Mouse (Mus musculus) liver, embryonic 14.5 days (tissue): ENCODE measurements at regions not wholly inside any gene's neighbourhood (a gene's known extent, or its start where the extent isn't known, plus 50 kb on each side); places are given as distances from the start of the nearest gene placed in this dataset.

ENCODE experiments used
- ATAC-seq: fragments of 200-750 bp; cut with Nextera tagmentation; 2 replicates; pipeline ENCODE4 v1.8.0; 2017; ENCODE audit warnings: moderate number of reproducible peaks, mild to moderate bottlenecking, moderate library complexity; ENCODE audit not compliant: insufficient read depth
- DNase-seq, 3 experiments: peaks; one replicate each; pipeline ENCODE4 v3.0.0-alpha.2; 2012 to 2013; ENCODE audit warnings: low read depth in 3 of 3, low spot score in 3 of 3
- H3K27ac ChIP-seq: fragments of 300-500 bp; sonication (generic); 2 replicates; pipeline ENCODE4 v1.5.1; 2014; ENCODE audit warnings: moderate library complexity, mild to moderate bottlenecking, control low read depth, inconsistent platforms
- H3K27me3 ChIP-seq: fragments of 300-500 bp; sonication (generic); 2 replicates; pipeline ENCODE4 v1.6.1; 2014; ENCODE audit warnings: mild to moderate bottlenecking, low read length, moderate library complexity; ENCODE audit not compliant: control insufficient read depth, insufficient read depth
- H3K36me3 ChIP-seq: fragments of 300-500 bp; sonication (generic); replicated peaks from 2 replicates; pipeline ENCODE4 v1.6.1; 2014; ENCODE audit warnings: low read depth; ENCODE audit not compliant: control insufficient read depth, insufficient read depth
- H3K4me1 ChIP-seq, 2 experiments: fragments of 200-500 bp in 1 of 2; fragments of 300-500 bp in 1 of 2; sonication (generic) in 1 of 2; replicated peaks; 2 replicates each; pipeline ENCODE4 v1.6.1; 2012 to 2014; ENCODE audit warnings: antibody characterized with exemption in 1 of 2, inconsistent platforms in 1 of 2, low read length in 1 of 2; ENCODE audit not compliant: control insufficient read depth in 2 of 2, insufficient read depth in 2 of 2
- H3K4me2 ChIP-seq: fragments of 300-500 bp; sonication (generic); 2 replicates; pipeline ENCODE4 v1.6.1; 2014; ENCODE audit warnings: low read depth, mild to moderate bottlenecking, control low read depth, moderate library complexity
- H3K4me3 ChIP-seq, 2 experiments: fragments of 200-500 bp in 1 of 2; fragments of 300-500 bp in 1 of 2; sonication (generic) in 1 of 2; 2 replicates each; pipeline ENCODE4 v1.5.1; 2012 to 2014; ENCODE audit warnings: low read depth in 2 of 2, low read length in 2 of 2, mild to moderate bottlenecking in 2 of 2, control low read depth in 1 of 2, inconsistent platforms in 1 of 2, moderate library complexity in 1 of 2; ENCODE audit not compliant: insufficient read depth in 1 of 2
- H3K9ac ChIP-seq: fragments of 300-500 bp; sonication (generic); replicated peaks from 2 replicates; pipeline ENCODE4 v1.6.1; 2014; ENCODE audit warnings: mild to moderate bottlenecking, control low read depth, moderate library complexity
- H3K9me3 ChIP-seq: fragments of 300-500 bp; sonication (generic); 2 replicates; pipeline ENCODE4 v1.6.1; 2016; ENCODE audit warnings: low read length, mixed read lengths; ENCODE audit not compliant: control insufficient read depth
- CTCF ChIP-seq: IDR thresholded peaks from 2 replicates; pipeline ENCODE4 v1.5.1; 2016; ENCODE audit warnings: antibody characterized with exemption, low read depth, control low read depth
- EP300 ChIP-seq: IDR thresholded peaks from 2 replicates; pipeline ENCODE4 v1.6.1; 2016; ENCODE audit warnings: antibody characterized with exemption, low read depth
- WGBS: fragments of 180-500 bp; shearing (Covaris S2); extraction: QIAGEN DNeasy Blood & Tissue Kit; methylation state at CpG from one replicate; pipeline ENCODE4 v1.1.7; 2014; ENCODE audit not compliant: insufficient replicate concordance; 5-methylcytosine and 5-hydroxymethylcytosine counted together

DNA sequence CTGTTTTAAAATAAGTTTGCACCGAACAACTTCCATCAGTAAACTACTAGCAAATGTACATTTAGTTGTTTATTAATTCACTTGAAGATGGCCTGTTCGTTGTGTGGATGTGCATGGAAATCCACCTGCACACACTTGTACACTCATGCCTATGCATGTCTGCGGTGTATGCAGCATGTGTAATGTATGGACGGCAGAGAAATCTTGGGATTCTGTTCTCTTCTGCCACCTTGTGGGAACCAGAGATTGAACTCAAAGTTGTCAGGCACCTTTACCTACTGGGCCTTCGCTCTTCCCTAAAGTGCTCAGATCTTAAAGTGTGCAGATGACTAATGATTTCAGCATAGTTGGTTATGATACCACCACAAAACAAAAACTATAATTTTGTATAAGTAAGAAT is 137.4 kb downstream of the Kitl start:
- H3K27ac ChIP-seq: no peak overlapping the region
- H3K4me1 ChIP-seq: no peaks in the 10 kb centered on the region
- H3K36me3 ChIP-seq: no peaks in the 10 kb centered on the region
- H3K4me2 ChIP-seq: no peak overlapping the region
- 47% methylated on average over 5 of the region's 5 CpGs for WGBS
- ATAC-seq (no peak), DNase-seq (no peak)
- no peak overlapping the region for H3K4me3 ChIP-seq
- TF ChIP-seq CTCF (peak; percentile 30; the same call in 1 of the 2 replicates), EP300 (no peak)
- no peaks in the 10 kb centered on the region for H3K9me3 ChIP-seq
- no peak overlapping the region for H3K9ac ChIP-seq
- H3K27me3 ChIP-seq: no peaks in the 10 kb centered on the region

DNA sequence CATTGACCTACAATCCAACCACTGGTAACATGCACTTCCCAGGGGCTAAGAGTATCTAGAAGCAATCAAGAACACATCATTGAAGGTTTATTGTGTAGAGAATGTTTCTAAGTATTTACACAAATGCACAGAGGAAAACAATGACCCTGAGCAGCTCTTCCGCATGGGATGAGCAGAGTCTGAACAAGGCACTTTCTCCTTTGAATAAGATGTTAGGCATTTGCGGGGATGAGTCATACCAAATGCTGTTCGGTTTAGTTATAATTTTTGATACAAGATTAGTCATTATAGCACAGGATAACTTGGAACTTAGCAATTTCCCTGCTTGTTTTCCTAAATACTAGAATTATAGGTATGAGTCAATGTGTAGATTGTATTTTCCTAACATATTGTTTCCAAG is 137.9 kb downstream of the Kitl start:
- TF ChIP-seq EP300: no peak
- TF ChIP-seq CTCF: no peak
- DNase-seq: no peak
- Histone ChIP-seq H3K4me3 (no peak overlapping the region), H3K9me3 (no peaks in the 10 kb centered on the region), H3K4me2 (no peak overlapping the region), H3K36me3 (no peaks in the 10 kb centered on the region), H3K27ac (no peak overlapping the region), H3K27me3 (no peaks in the 10 kb centered on the region), H3K4me1 (no peaks in the 10 kb centered on the region), H3K9ac (no peak overlapping the region)
- no peak for ATAC-seq
- 71% methylated on average over 3 of the region's 3 CpGs for WGBS

DNA sequence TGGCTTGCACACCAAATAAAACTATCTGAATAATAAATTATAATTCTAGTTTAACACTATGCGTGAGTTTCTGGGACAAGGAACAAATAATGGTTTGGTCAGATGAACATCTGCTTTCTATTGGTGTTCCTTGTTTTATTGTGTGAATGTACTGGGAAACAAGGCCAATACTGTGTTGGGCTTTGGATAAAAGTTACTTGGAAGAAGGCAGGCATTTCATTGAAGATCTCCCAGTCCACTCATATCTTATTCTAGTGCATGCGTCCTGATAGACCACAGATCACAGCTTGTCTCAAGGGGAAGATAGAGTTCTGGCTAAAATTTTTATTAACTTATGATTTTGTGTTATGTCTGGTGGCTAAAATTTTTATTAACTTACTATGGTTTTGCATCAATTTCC is 140.1 kb downstream of the Kitl start:
- DNase-seq: no peak
- no peak for TF ChIP-seq EP300
- no peak for TF ChIP-seq CTCF
- Histone ChIP-seq H3K27ac (no peak overlapping the region), H3K9me3 (no peaks in the 10 kb centered on the region), H3K27me3 (no peaks in the 10 kb centered on the region), H3K9ac (no peak overlapping the region), H3K4me1 (no peaks in the 10 kb centered on the region), H3K4me2 (no peak overlapping the region), H3K4me3 (no peak overlapping the region), H3K36me3 (no peaks in the 10 kb centered on the region)
- 61% methylated on average over 2 of the region's 2 CpGs for whole genome bisulfite sequencing
- no peak for ATAC-seq

DNA sequence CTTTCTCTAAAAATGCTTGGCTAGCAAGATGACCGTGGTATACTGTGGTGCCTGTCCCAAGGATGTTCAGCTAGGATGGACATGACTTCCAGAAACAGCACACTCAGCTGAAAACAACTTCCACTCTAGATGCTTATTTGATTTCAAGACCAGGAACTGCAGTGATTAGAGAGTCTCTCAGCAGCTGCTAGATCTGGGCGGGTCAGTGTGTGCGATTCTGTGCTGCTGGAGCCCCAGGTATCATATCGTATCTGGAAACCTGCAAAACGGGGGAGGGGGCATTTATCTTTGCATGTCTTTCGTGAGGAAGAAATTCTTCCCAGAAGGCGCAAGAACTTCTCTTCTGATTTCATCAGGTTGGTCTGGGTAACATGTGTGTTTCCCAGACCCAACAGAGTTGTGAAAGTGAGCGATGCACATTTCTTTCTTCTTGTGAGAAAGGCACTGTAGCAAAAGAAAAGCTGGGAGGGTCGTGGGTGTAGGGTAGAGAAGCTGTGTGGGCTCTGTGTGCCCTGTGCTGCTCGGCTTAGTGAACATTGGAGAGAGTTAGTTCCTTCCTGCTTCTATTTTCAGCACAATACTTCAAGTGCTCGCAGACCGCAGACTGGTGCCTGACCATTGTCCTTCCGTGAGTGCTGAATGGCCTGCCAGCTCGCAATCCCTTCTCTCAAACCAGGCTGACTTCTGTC is 144.6 kb downstream of the Kitl start:
- H3K27me3 ChIP-seq: no peaks in the 10 kb centered on the region
- no peaks in the 10 kb centered on the region for H3K36me3 ChIP-seq
- 15% methylated on average over 14 of the region's 14 CpGs for WGBS
- no peak overlapping the region for H3K4me3 ChIP-seq
- no peak overlapping the region for H3K27ac ChIP-seq
- ATAC-seq (peak; percentile 39; the same call in 1 of the 2 replicates), DNase-seq (no peak)
- no peak overlapping the region for H3K9ac ChIP-seq
- H3K9me3 ChIP-seq: no peaks in the 10 kb centered on the region
- no peaks in the 10 kb centered on the region for H3K4me1 ChIP-seq
- no peak for TF ChIP-seq EP300
- TF ChIP-seq CTCF: no peak
- H3K4me2 ChIP-seq: peak overlapping the region; percentile 22; the same call in 1 of the 2 replicates

DNA sequence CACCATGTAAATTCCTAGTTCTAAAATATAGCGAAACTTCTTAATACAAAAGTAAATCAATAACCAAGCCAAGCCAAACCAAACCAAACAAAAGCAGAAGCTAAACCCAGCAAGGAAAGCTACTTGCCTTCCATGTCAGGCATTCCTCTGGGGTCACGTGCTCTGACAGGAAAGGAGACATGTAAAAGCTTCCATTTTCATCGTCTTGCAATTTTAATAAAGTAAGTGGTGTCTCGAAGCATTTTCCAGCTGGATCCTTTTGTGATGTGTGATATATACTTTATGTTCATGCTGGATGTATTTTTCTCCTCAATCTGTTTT is 145.1 kb downstream of the Kitl start:
- TF ChIP-seq CTCF (no peak), EP300 (no peak)
- ATAC-seq: no peak
- no peaks in the 10 kb centered on the region for H3K36me3 ChIP-seq
- no peak overlapping the region for H3K27ac ChIP-seq
- H3K9me3 ChIP-seq: no peaks in the 10 kb centered on the region
- no peak overlapping the region for H3K9ac ChIP-seq
- 15% methylated on average over 4 of the region's 4 CpGs for WGBS
- DNase-seq: no peak
- no peak overlapping the region for H3K4me2 ChIP-seq
- no peaks in the 10 kb centered on the region for H3K27me3 ChIP-seq
- H3K4me3 ChIP-seq: no peak overlapping the region
- no peaks in the 10 kb centered on the region for H3K4me1 ChIP-seq
